Mouse (Mus musculus) lung, embryonic 15.5 days (tissue): Measurements from ENCODE around the gene Ankrd27. TPM values are rescaled to one million over a fixed set of nuclear protein-coding genes. Genes with fewer than 3 reads are reported as not detected.

Experiments
- ATAC-seq: fragments of 200-750 bp; cut with Nextera tagmentation; 2 replicates; pipeline ENCODE4 v1.8.0; 2017; ENCODE audit warnings: moderate number of reproducible peaks, borderline replicate concordance; ENCODE audit not compliant: low FRiP score, low TSS enrichment; ENCODE audit errors: extremely low read depth
- H3K27ac ChIP-seq: fragments of 300-500 bp; sonication (generic); 2 replicates; pipeline ENCODE4 v1.5.1; 2015; ENCODE audit warnings: moderate library complexity, mild to moderate bottlenecking, inconsistent platforms
- H3K27me3 ChIP-seq: fragments of 300-500 bp; sonication (generic); 2 replicates; pipeline ENCODE4 v1.6.1; 2015; ENCODE audit warnings: inconsistent platforms
- H3K36me3 ChIP-seq: fragments of 300-500 bp; sonication (generic); 2 replicates; pipeline ENCODE4 v1.6.1; 2015; ENCODE audit warnings: inconsistent platforms
- H3K4me1 ChIP-seq: fragments of 300-500 bp; sonication (generic); 2 replicates; pipeline ENCODE4 v1.6.1; 2015; ENCODE audit warnings: inconsistent platforms
- H3K4me2 ChIP-seq: fragments of 300-500 bp; sonication (generic); 2 replicates; pipeline ENCODE4 v1.6.1; 2015; ENCODE audit warnings: inconsistent platforms, mild to moderate bottlenecking, moderate library complexity
- H3K4me3 ChIP-seq: fragments of 300-500 bp; sonication (generic); 2 replicates; pipeline ENCODE4 v1.5.1; 2015; ENCODE audit warnings: mild to moderate bottlenecking, inconsistent platforms
- H3K9ac ChIP-seq: fragments of 300-500 bp; sonication (generic); 2 replicates; pipeline ENCODE4 v1.6.1; 2015; ENCODE audit warnings: inconsistent platforms
- H3K9me3 ChIP-seq: fragments of 300-500 bp; sonication (generic); 2 replicates; pipeline ENCODE4 v1.6.1; 2016; ENCODE audit warnings: inconsistent platforms
- WGBS: fragments of 180-500 bp; shearing (Covaris S2); methylation state at CpG from one replicate; pipeline ENCODE4 v1.1.7; 2015; 5-methylcytosine and 5-hydroxymethylcytosine counted together
- polyA plus RNA-seq: library from polyadenylated mRNA; unstranded; fragments of >200 nt; fragmentation: Nextera tagmentation; extraction: Ambion mirVana; gene quantifications from 2 replicates; pipeline ENCODE4 v1.2.1, GENCODE M21; 2015

Ankrd27 gene
- polyA plus RNA-seq, 1 experiment from 2014 or later: 33.8 TPM

DNA sequence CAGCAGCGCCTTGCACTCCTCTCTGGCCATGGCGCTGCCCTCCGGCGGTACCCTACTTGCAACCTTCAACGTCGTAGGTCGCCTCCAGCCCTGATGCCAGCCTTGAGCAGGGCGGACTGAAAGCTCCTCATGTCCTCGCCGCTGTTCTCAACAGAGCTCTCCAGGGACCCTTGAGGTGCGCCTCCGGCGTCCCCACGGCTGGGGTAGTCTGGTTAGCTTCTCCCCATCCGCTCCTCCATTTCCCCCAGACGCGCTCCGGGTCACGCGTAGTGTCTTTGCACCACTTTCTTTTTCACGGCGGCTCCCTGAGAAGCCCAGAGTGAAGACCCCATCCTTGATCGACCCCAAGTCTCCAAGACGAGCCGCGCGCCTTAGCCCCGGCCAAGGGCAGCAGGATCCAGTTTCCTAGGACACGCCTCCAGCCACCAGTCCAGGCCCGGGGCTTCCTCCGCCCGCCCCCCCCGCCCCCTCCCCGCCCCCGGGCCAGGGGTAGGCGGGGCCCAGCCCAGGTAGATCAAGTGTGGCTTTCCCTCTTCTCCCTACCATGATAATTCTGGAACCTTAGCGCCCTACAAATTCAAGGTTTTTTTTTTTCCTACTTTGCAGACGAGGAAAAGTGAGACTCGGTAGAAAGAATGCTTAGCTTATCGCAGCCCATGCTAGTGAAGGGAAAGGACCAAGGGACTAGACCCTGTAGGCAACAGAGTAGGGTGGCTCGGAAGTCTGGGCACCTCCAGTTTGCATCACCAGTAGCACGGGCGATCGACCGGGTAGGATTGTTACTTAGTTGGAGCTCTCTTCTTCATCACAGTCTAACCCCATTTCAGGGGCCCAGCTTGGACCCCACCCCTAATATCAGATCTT lies 621 bp upstream of the Ankrd27 start, which contains the start of gene Rgs9bp:
TSS of gene Rgs9bp (minus strand) at position 392 of the 864 bp plus-strand sequence.
- Histone ChIP-seq H3K9ac (peak within 1 kb of the TSS; percentile 80), H3K4me2 (peak within 1 kb of the TSS; percentile 97), H3K27me3 (peaks cover 43% of the 10 kb centered on the region), H3K4me3 (peak within 1 kb of the TSS; percentile 91), H3K27ac (peak within 1 kb of the TSS; percentile 65), H3K4me1 (peaks cover 22% of the 10 kb centered on the region), H3K9me3 (no peaks in the 10 kb centered on the region), H3K36me3 (no peaks in the 10 kb centered on the region)
- peak; percentile 90 for ATAC-seq
- WGBS: under 1% methylated on average over 45 of the region's 45 CpGs

DNA sequence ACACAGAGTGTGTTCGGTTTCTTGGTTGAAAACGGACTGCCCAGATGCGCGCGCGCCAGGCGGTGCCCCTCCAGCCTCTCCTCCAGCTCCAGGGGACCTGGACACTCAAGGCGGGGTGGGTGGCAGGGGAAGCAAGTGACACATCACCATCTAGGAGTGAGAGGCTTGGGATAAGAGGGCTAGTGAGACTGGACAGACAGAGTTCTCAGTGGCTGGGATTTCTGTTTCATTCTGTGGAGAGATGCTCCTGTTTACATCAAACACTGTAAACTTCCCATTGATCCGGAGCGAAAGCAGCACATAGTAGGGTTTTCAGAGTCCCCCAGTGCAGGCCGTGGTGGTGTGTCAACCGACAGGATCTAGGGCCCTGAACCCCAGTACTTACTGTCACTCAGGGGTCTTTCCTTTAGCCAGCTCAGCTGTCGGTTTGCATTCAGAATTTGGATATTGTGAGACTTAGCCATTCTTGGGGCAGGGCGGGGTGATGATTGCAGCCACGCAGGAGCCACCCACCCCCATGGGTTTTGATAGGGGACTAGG lies 932 bp downstream of the Ankrd27 start:
- Histone ChIP-seq H3K9ac (peak overlapping the region; percentile 80), H3K4me2 (peak overlapping the region; percentile 97), H3K27me3 (peaks cover 32% of the 10 kb centered on the region), H3K27ac (no peak overlapping the region), H3K9me3 (no peaks in the 10 kb centered on the region), H3K36me3 (no peaks in the 10 kb centered on the region), H3K4me3 (peak overlapping the region; percentile 91), H3K4me1 (peaks cover 22% of the 10 kb centered on the region)
- ATAC-seq: no peak
- WGBS: 15% methylated on average over 15 of the region's 15 CpGs

- ATAC-seq: no peak
- peaks cover 26% of the 10 kb centered on the region for H3K27me3 ChIP-seq
- 54% methylated on average over 5 of the region's 5 CpGs for WGBS
These were observed 1.7 kb downstream of the Ankrd27 start for GRCm38 (mm10) chr7:35587728-35588127.

DNA sequence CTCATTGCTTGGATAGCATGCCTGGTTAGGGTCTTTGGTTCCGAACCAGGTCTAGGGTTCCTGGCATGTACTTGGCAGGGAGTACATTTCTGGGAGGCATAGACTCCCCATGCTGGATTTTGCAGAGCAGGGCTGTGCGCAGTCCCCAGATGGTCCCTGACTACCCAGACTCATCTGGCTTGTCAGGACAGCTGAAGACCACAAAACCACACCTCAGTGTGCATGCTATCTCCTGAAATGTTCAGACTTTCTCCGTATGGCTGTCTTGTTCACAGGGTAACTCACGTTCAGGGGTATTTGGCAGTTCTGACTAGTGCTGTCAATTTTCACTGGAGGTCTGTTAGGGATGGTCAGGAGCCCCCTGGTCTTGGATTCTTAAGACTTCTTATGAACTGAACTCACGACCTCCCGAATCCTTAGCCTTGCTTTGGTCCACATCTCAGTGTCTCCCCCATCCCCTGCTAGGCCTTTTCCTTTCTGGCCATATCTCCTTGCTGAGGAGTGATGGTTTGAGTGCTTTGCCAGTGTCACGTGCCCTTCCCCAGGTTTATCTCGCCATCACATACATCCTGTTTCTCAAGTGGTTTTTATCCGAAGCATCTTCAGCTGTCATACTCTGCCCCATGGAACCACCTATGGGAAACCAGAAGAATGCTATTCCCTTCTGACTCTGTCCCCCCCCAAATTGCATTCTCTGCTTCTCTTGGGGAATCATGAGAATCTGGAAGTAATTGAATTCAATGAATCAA lies 2.8 kb downstream of the Ankrd27 start:
- WGBS: 69% methylated on average over 9 of the region's 9 CpGs
- ATAC-seq: no peak
- H3K27me3 ChIP-seq: peaks cover 15% of the 10 kb centered on the region
- H3K9me3 ChIP-seq: no peaks in the 10 kb centered on the region
- peaks cover 16% of the 10 kb centered on the region for H3K36me3 ChIP-seq
- no peak overlapping the region for H3K4me2 ChIP-seq
- H3K27ac ChIP-seq: no peak overlapping the region
- no peak overlapping the region for H3K4me3 ChIP-seq
- H3K4me1 ChIP-seq: peaks cover 22% of the 10 kb centered on the region
- H3K9ac ChIP-seq: no peak overlapping the region

More at GRCm38 (mm10) chr7:35587728-35588127, 1.7 kb downstream of the Ankrd27 start:
- H3K4me2 ChIP-seq: no peak overlapping the region
- peaks cover 22% of the 10 kb centered on the region for H3K4me1 ChIP-seq
- peaks cover 5% of the 10 kb centered on the region; the same call in 1 of the 2 replicates for H3K36me3 ChIP-seq
- no peak overlapping the region for H3K9ac ChIP-seq
- no peak overlapping the region for H3K4me3 ChIP-seq
- H3K9me3 ChIP-seq: no peaks in the 10 kb centered on the region
- no peak overlapping the region for H3K27ac ChIP-seq

DNA sequence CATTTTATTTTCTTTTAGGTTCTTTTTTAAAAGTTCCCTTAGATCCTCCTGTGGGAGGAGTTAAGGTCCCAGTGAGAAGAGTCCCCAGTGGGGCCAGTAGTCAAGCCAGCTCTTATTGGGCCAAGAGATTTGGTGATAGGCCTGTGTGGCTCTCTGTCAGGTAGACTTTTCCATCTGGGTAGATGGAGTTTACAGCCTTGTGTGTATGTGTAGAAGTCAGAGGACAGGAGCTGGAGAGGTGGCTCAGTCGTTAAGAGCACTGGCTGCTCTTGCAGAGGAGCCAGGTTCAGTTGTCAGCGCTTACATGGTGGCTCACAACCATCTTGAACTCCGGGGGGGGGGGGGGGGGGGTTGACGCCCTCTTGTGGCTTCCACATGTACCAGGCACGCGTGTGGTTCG lies 3.4 kb downstream of the Ankrd27 start:
- Histone ChIP-seq H3K9me3 (no peaks in the 10 kb centered on the region), H3K4me3 (no peak overlapping the region), H3K27me3 (peaks cover 8% of the 10 kb centered on the region), H3K4me1 (peaks cover 16% of the 10 kb centered on the region), H3K36me3 (peaks cover 16% of the 10 kb centered on the region), H3K9ac (no peak overlapping the region), H3K27ac (no peak overlapping the region), H3K4me2 (no peak overlapping the region)
- 86% methylated on average over 7 of the region's 7 CpGs for WGBS
- ATAC-seq: no peak

DNA sequence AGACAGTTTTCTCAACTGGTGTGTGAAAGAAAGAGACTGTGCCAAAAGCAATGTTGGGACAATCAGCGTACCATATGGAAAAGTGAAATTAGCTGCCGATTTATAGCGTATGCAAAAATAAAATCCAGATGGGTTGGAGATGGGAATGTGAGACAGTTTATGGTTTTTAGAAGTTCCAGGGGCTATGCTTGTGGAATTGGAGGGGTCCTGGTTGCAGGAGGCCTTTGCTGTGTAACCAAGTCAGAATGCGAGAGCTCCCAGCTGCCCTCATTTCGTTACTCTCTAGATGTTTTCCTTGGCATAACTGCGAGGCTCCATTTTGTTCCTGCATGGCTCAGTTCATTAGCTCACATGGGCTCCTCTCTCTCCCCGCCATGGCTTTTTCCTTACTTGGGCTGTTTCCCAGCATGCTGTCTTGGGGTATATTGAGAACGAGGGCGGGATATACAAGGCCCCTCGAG lies 4.7 kb downstream of the Ankrd27 start:
- Histone ChIP-seq H3K9ac (no peak overlapping the region), H3K4me2 (no peak overlapping the region), H3K36me3 (peaks cover 24% of the 10 kb centered on the region), H3K9me3 (no peaks in the 10 kb centered on the region), H3K4me3 (no peak overlapping the region), H3K27me3 (no peaks in the 10 kb centered on the region), H3K27ac (no peak overlapping the region), H3K4me1 (peaks cover 10% of the 10 kb centered on the region)
- 79% methylated on average over 10 of the region's 10 CpGs for WGBS
- ATAC-seq: no peak

GRCm38 (mm10) chr7:35594311-35594710 lies 8.3 kb downstream of the Ankrd27 start:
- Histone ChIP-seq H3K9ac (no peak overlapping the region), H3K36me3 (peaks cover 24% of the 10 kb centered on the region), H3K9me3 (no peaks in the 10 kb centered on the region), H3K4me2 (no peak overlapping the region), H3K4me3 (no peak overlapping the region), H3K4me1 (no peaks in the 10 kb centered on the region), H3K27ac (no peak overlapping the region), H3K27me3 (no peaks in the 10 kb centered on the region)
- 85% methylated on average over 5 of the region's 5 CpGs for WGBS
- ATAC-seq: no peak

- peaks cover 23% of the 10 kb centered on the region for H3K36me3 ChIP-seq
- 88% methylated on average over 9 of the region's 9 CpGs for WGBS
- H3K9me3 ChIP-seq: no peaks in the 10 kb centered on the region
- H3K27me3 ChIP-seq: no peaks in the 10 kb centered on the region
- H3K4me3 ChIP-seq: no peak overlapping the region
- H3K9ac ChIP-seq: no peak overlapping the region
- no peak for ATAC-seq
- no peak overlapping the region for H3K27ac ChIP-seq
- no peak overlapping the region for H3K4me2 ChIP-seq
- H3K4me1 ChIP-seq: no peaks in the 10 kb centered on the region
These were observed 13.4 kb downstream of the Ankrd27 start for GRCm38 (mm10) chr7:35599492-35599891.

- no peak overlapping the region for H3K9ac ChIP-seq
- peaks cover 21% of the 10 kb centered on the region for H3K36me3 ChIP-seq
- no peaks in the 10 kb centered on the region for H3K4me1 ChIP-seq
- H3K4me3 ChIP-seq: no peak overlapping the region
- no peak overlapping the region for H3K27ac ChIP-seq
- 87% methylated on average over 10 of the region's 10 CpGs for WGBS
- no peaks in the 10 kb centered on the region for H3K9me3 ChIP-seq
- no peak overlapping the region for H3K4me2 ChIP-seq
- no peaks in the 10 kb centered on the region for H3K27me3 ChIP-seq
- no peak for ATAC-seq
These were observed 14.0 kb downstream of the Ankrd27 start for GRCm38 (mm10) chr7:35600031-35600430.

GRCm38 (mm10) chr7:35601106-35601505 lies 15.1 kb downstream of the Ankrd27 start:
- Histone ChIP-seq H3K4me3 (no peak overlapping the region), H3K4me1 (no peaks in the 10 kb centered on the region), H3K36me3 (peaks cover 15% of the 10 kb centered on the region), H3K27ac (no peak overlapping the region), H3K9me3 (no peaks in the 10 kb centered on the region), H3K4me2 (no peak overlapping the region), H3K27me3 (no peaks in the 10 kb centered on the region), H3K9ac (no peak overlapping the region)
- ATAC-seq: no peak
- WGBS: 83% methylated on average over 6 of the region's 6 CpGs

- Histone ChIP-seq H3K4me2 (no peak overlapping the region), H3K4me3 (no peak overlapping the region), H3K27me3 (no peaks in the 10 kb centered on the region), H3K4me1 (no peaks in the 10 kb centered on the region), H3K9ac (no peak overlapping the region), H3K36me3 (peaks cover 25% of the 10 kb centered on the region), H3K27ac (no peak overlapping the region), H3K9me3 (no peaks in the 10 kb centered on the region)
- 94% methylated on average over 5 of the region's 5 CpGs for WGBS
- no peak for ATAC-seq
These were observed 16.7 kb downstream of the Ankrd27 start for GRCm38 (mm10) chr7:35602766-35603165.
